Mouse (Mus musculus): Measurements from ENCODE around the gene Eri3.

Eri3 gene

GRCm38 (mm10) chr4:117555495-117555894, 5.3 kb downstream of the Eri3 start:
- POLR2A ChIA-PET, result interaction anchor here in 1 of 4 experiments (1.0 to 1.8 kb wide), 6 partner anchors 9 to 104 kb away, joined by 3 to 6 read pairs (median 4); no protein-coding TSS in a partner anchor
- CTCF ChIA-PET, result interaction anchor here (0.6 to 1.9 kb wide), 17 partner anchors 9 to 708 kb away, joined by 3 to 6 read pairs (median 4); no protein-coding TSS in a partner anchor

- ChIA-PET CTCF (interaction anchor here (0.6 to 1.9 kb wide), 17 partner anchors 8 to 707 kb away, joined by 3 to 6 read pairs (median 4); no protein-coding TSS in a partner anchor), POLR2A (interaction anchor here in 2 of 4 experiments (0.6 to 1.8 kb wide), 9 partner anchors 9 to 285 kb away, joined by 3 to 6 read pairs (median 3); no protein-coding TSS in a partner anchor)
These were observed 6.2 kb downstream of the Eri3 start for GRCm38 (mm10) chr4:117556372-117556771.

GRCm38 (mm10) chr4:117557068-117557645, 7.0 kb downstream of the Eri3 start:
- CTCF ChIA-PET, result interaction anchor here in 1 of 4 experiments (0.5 to 1.9 kb wide), 4 partner anchors 14 to 401 kb away, joined by 3 to 6 read pairs (median 4); partner anchors contain the start of gene Rps8
- POLR2A ChIA-PET, result interaction anchor here in 2 of 4 experiments (0.6 to 1.8 kb wide), 11 partner anchors 8 to 286 kb away, joined by 3 to 6 read pairs (median 3); no protein-coding TSS in a partner anchor

- ChIA-PET POLR2A (interaction anchor here in 2 of 4 experiments (0.6 to 1.8 kb wide), 6 partner anchors 8 to 117 kb away, joined by 3 to 11 read pairs (median 4); no protein-coding TSS in a partner anchor), CTCF (interaction anchor here in 3 of 4 experiments (0.6 to 1.0 kb wide), 4 partner anchors 8 to 284 kb away, joined by 3 read pairs; no protein-coding TSS in a partner anchor)
These were observed 13.8 kb downstream of the Eri3 start for GRCm38 (mm10) chr4:117563967-117564366.

- ChIA-PET POLR2A (interaction anchor here in 1 of 4 experiments (1.0 to 1.7 kb wide), 3 partner anchors 8 to 34 kb away, joined by 3 to 4 read pairs (median 3); no protein-coding TSS in a partner anchor), CTCF (no interaction called here)
These were observed 18.7 kb downstream of the Eri3 start for GRCm38 (mm10) chr4:117568846-117569245.

- POLR2A ChIA-PET, result interaction anchor here in 3 of 4 experiments (1.1 to 1.5 kb wide), 6 partner anchors 9 to 21 kb away, joined by 3 to 4 read pairs (median 4); partner anchors contain the start of gene Eri3 (in 1 of the 3)
- CTCF ChIA-PET, result interaction anchor here in 3 of 4 experiments (0.6 to 1.0 kb wide), 3 partner anchors 15 to 311 kb away, joined by 3 to 6 read pairs (median 3); no protein-coding TSS in a partner anchor
These were observed 20.8 kb downstream of the Eri3 start for GRCm38 (mm10) chr4:117570964-117571363.

GRCm38 (mm10) chr4:117577579-117577978, 27.4 kb downstream of the Eri3 start:
- POLR2A ChIA-PET, result interaction anchor here in 2 of 4 experiments (0.7 to 3.2 kb wide), 5 partner anchors 9 to 27 kb away, joined by 3 to 15 read pairs (median 3); partner anchors contain the start of gene Eri3 (in 1 of the 2)
- CTCF ChIA-PET, result no interaction called here

GRCm38 (mm10) chr4:117581626-117582025, 31.5 kb downstream of the Eri3 start:
- POLR2A ChIA-PET, result interaction anchor here in 2 of 4 experiments (0.9 to 2.3 kb wide), 3 partner anchors 9 to 27 kb away, joined by 3 to 8 read pairs (median 3); no protein-coding TSS in a partner anchor
- CTCF ChIA-PET, result no interaction called here

- CTCF ChIA-PET, result interaction anchor here in 2 of 4 experiments (0.5 kb wide), 2 partner anchors 24 to 322 kb away, joined by 3 to 9 read pairs; no protein-coding TSS in a partner anchor
- POLR2A ChIA-PET, result interaction anchor here in 2 of 4 experiments (1.3 to 1.4 kb wide), 2 partner anchors 13 to 19 kb away, joined by 3 read pairs; no protein-coding TSS in a partner anchor
These were observed 35.8 kb downstream of the Eri3 start for GRCm38 (mm10) chr4:117585995-117586394.

GRCm38 (mm10) chr4:117587447-117587846, 37.3 kb downstream of the Eri3 start:
- POLR2A ChIA-PET, result interaction anchor here in 1 of 4 experiments (2.4 kb wide), 1 partner anchor 20 kb away, joined by 13 read pairs; no protein-coding TSS in a partner anchor

GRCm38 (mm10) chr4:117589081-117589660, 39.0 kb downstream of the Eri3 start:
- POLR2A ChIA-PET, result interaction anchor here in 3 of 4 experiments (0.5 to 4.2 kb wide), 14 partner anchors 9 to 277 kb away, joined by 3 to 14 read pairs (median 4); partner anchors contain the start of gene Eri3 (in 2 of the 3)
- CTCF ChIA-PET, result interaction anchor here in 3 of 4 experiments (0.5 to 0.9 kb wide), 3 partner anchors 31 to 87 kb away, joined by 3 to 4 read pairs (median 4); no protein-coding TSS in a partner anchor

More at GRCm38 (mm10) chr4:117587447-117587846, 37.3 kb downstream of the Eri3 start:
- CTCF ChIA-PET, result no interaction called here

GRCm38 (mm10) chr4:117590781-117591180, 40.6 kb downstream of the Eri3 start:
- ChIA-PET CTCF (interaction anchor here in 2 of 4 experiments (0.6 to 1.0 kb wide), 2 partner anchors 70 to 267 kb away, joined by 3 to 7 read pairs; no protein-coding TSS in a partner anchor), POLR2A (interaction anchor here in 2 of 4 experiments (0.7 to 4.2 kb wide), 8 partner anchors 10 to 174 kb away, joined by 3 to 14 read pairs (median 3); partner anchors contain the start of gene Eri3 (in 1 of the 2))

GRCm38 (mm10) chr4:117592206-117592605, 42.0 kb downstream of the Eri3 start:
- CTCF ChIA-PET, result interaction anchor here in 1 of 4 experiments (0.6 to 1.3 kb wide), 2 partner anchors 326 to 1633 kb away, joined by 3 to 4 read pairs; no protein-coding TSS in a partner anchor
- POLR2A ChIA-PET, result interaction anchor here in 2 of 4 experiments (1.0 to 4.2 kb wide), 3 partner anchors 18 to 90 kb away, joined by 4 to 14 read pairs (median 5); partner anchors contain the start of genes Dmap1 (in 1 of the 2) and Eri3 (in 1 of the 2)

- ChIA-PET CTCF (no interaction called here), POLR2A (interaction anchor here in 2 of 4 experiments (0.8 to 1.4 kb wide), 2 partner anchors 38 to 316 kb away, joined by 3 read pairs; no protein-coding TSS in a partner anchor)
These were observed 45.1 kb downstream of the Eri3 start for GRCm38 (mm10) chr4:117595293-117595692.

- CTCF ChIA-PET, result interaction anchor here in 3 of 4 experiments (0.5 to 0.6 kb wide), 4 partner anchors 199 to 915 kb away, joined by 4 to 15 read pairs (median 5); no protein-coding TSS in a partner anchor
- POLR2A ChIA-PET, result interaction anchor here in 1 of 4 experiments (0.7 to 1.4 kb wide), 3 partner anchors 10 to 88 kb away, joined by 3 read pairs; no protein-coding TSS in a partner anchor
These were observed 49.9 kb downstream of the Eri3 start for GRCm38 (mm10) chr4:117599986-117600565.

- ChIA-PET CTCF (interaction anchor here in 1 of 4 experiments (1.1 kb wide), 1 partner anchor 318 kb away, joined by 3 read pairs; no protein-coding TSS in a partner anchor), POLR2A (interaction anchor here in 1 of 4 experiments (0.7 to 1.4 kb wide), 5 partner anchors 10 to 87 kb away, joined by 3 read pairs; no protein-coding TSS in a partner anchor)
These were observed 51.2 kb downstream of the Eri3 start for GRCm38 (mm10) chr4:117601338-117601776.
